Mouse (Mus musculus): ENCODE measurements around the gene Rnase12.
"Not testable (repeated sequence)": the region's sequence is repeated elsewhere in the genome, so short reads cannot be mapped to it uniquely, and the experiment has no call there.

Gene Rnase12

DNA sequence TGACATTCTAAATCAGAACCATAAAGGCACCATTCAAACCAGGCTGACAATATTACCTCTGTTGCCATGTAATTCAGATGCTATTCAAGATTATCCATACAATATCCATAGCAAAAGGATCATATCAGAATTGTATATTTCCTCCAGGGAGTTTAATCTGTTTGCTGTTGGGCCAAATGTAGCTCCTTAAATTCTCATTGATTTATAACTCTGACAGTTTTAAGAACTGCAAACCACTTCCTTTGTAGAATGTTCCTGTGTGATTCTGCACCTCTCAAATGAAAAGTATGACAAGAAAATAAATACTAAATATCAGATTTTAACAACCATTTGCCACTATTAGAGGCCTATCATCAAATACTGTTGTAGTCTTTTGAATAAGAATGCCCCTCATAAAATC lies 41.7 kb downstream of the Rnase12 start:
- DNase-seq: no peak

- DNase-seq: not testable (repeated sequence)
Observed at GRCm38 (mm10) chr14:51014724-51015123, 42.7 kb downstream of the Rnase12 start.

DNA sequence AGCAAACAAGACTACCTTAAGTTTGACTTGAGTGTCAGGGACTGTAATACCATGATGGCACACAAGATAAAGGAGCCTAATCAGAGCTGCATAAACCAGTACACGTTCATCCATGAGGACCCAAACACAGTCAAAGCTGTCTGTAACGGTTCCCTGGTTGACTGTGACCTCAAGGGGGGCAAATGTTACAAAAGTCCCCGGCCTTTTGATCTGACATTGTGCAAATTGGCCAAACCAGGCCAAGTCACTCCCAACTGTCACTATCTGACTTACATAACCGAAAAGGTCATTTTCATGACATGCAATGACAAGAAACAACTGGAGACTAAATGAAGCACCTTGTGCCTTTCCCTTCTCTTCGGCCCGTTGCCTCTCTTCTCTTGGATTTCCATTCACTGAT lies 47.9 kb downstream of the Rnase12 start:
- no peak for DNase-seq

DNA sequence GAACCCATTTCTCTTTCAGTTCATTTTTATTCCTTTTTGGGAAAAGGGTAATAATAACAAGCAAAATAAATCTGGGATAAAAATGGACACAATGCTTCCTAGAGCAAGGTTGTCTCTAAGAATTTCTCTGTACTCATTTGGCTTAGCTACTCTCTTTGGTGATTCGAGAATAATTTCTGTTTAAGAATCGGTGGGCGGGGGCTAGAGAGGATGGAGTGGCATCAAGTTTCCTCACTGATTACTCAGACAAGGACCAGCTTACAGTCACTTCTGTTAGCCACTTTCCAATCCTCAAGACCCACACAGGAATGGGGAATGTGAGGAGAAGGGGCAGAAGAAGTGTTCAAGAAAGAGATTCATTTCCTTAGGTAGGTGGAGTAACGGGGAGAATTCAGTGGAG lies 48.7 kb downstream of the Rnase12 start:
- DNase-seq: no peak

GRCm38 (mm10) chr14:51007914-51008713 lies 49.3 kb downstream of the Rnase12 start:
- DNase-seq: no peak

GRCm38 (mm10) chr14:51007152-51007801 lies 50.2 kb downstream of the Rnase12 start, which contains the start of gene Rnase10:
Gene Rnase10 (plus strand): TSS chr14:51007751.
- DNase-seq: no peak
